Comparison of ENCODE assay signal across 14 mouse cellular contexts in genomic region chr5:121925751-121926542, GRCm38 (mm10).
A peak's percentile ranks its signal among the peaks of the same experiment; 100 is the strongest.
DNase-seq lines count a peak whose midpoint lies in the region; ATAC-seq and TF ChIP-seq lines count a peak whose summit lies in the region.
"Had no signal": no experiment of that assay in that cellular context is flagged by ENCODE, and none has a peak within 500 bp of the region (broad histone marks: within the 10 kb centered on the region; RNA-seq: fewer than 3 reads in every experiment).

No protein-coding gene starts in this region.

- H3K9me3 ChIP-seq in forebrain, embryonic 11.5 days (ENCODE audit: control insufficient read depth, low read length): no peaks in the 10 kb centered on the region
- no peaks in the 10 kb centered on the region for H3K9me3 ChIP-seq in hindbrain, embryonic 15.5 days
- H3K9me3 ChIP-seq in neural tube, embryonic 12.5 days: no peaks in the 10 kb centered on the region
- H3K9me3 ChIP-seq in heart, embryonic 10.5 days: no peaks in the 10 kb centered on the region
- no peaks in the 10 kb centered on the region for H3K9me3 ChIP-seq in kidney, embryonic 16.5 days (ENCODE audit: low read length)

- intact Hi-C loops in left cerebral cortex, adult 2 months (cut with DNase I): loop anchor here (2.0 kb wide), 1 partner anchor 31 kb away; no protein-coding TSS in a partner anchor
- intact Hi-C loops in left cerebral cortex, postnatal 10 days (cut with DNase I): no loop called here

- ATAC-seq in forebrain, embryonic 11.5 days (replicated peaks; ENCODE audit: low FRiP score): peak; percentile 21; the same call in 1 of the 2 replicates
- ATAC-seq in hindbrain, embryonic 15.5 days (ENCODE audit: low FRiP score, low read depth): no peak
- ATAC-seq in neural tube, embryonic 12.5 days (ENCODE audit: low FRiP score, low read depth): peak; percentile 26; the same call in 1 of the 2 replicates
- no peak for ATAC-seq in kidney, embryonic 16.5 days (ENCODE audit: low FRiP score, low TSS enrichment)

- H3K4me1 ChIP-seq in forebrain, embryonic 11.5 days (replicated peaks; ENCODE audit: control insufficient read depth, insufficient read depth, low read length): peaks cover 31% of the 10 kb centered on the region
- H3K4me1 ChIP-seq in hindbrain, embryonic 15.5 days (replicated peaks): peaks cover 57% of the 10 kb centered on the region
- H3K4me1 ChIP-seq in neural tube, embryonic 12.5 days: peaks cover 71% of the 10 kb centered on the region
- H3K4me1 ChIP-seq in heart, embryonic 10.5 days: peaks cover 27% of the 10 kb centered on the region
- H3K4me1 ChIP-seq in kidney, embryonic 16.5 days (ENCODE audit: insufficient read depth, low read length): no peaks in the 10 kb centered on the region; the same call in 1 of the 2 replicates

- H3K4me2 ChIP-seq in forebrain, embryonic 11.5 days (ENCODE audit: low read depth, low read length, severe bottlenecking): peak overlapping the region; percentile 52
- H3K4me2 ChIP-seq in hindbrain, embryonic 15.5 days: peak overlapping the region; percentile 47
- peak overlapping the region; percentile 51 for H3K4me2 ChIP-seq in neural tube, embryonic 12.5 days (replicated peaks)
- H3K4me2 ChIP-seq in kidney, embryonic 16.5 days (replicated peaks; ENCODE audit: low read depth, low read length): no peak overlapping the region

- H3K36me3 ChIP-seq in forebrain, embryonic 11.5 days (ENCODE audit: control insufficient read depth, insufficient read depth, low read length): no peaks in the 10 kb centered on the region
- no peaks in the 10 kb centered on the region for H3K36me3 ChIP-seq in hindbrain, embryonic 15.5 days
- H3K36me3 ChIP-seq in neural tube, embryonic 12.5 days: no peaks in the 10 kb centered on the region
- no peaks in the 10 kb centered on the region for H3K36me3 ChIP-seq in heart, embryonic 10.5 days
- no peaks in the 10 kb centered on the region for H3K36me3 ChIP-seq in kidney, embryonic 16.5 days (ENCODE audit: insufficient read depth, low read length)

- no peak for DNase-seq in left cerebral cortex, adult 2 months (ENCODE audit: extremely low spot score in 1 of 2, low spot score in 2 of 2)
- no peak for DNase-seq in left cerebral cortex, postnatal 10 days (ENCODE audit: extremely low spot score in 1 of 2, low spot score in 2 of 2)
- no peak for DNase-seq in forebrain, embryonic 11.5 days (ENCODE audit: low spot score)
- DNase-seq in testis, postnatal 10 days (ENCODE audit: low spot score): no peak
- no peak for DNase-seq in heart, embryonic 10.5 days (ENCODE audit: low spot score)
- DNase-seq: B cell, adult 2 months; kidney, adult 2 months; layer of hippocampus, adult 9-11 months; left cerebral cortex, postnatal 4 days; thymus, adult 2 months had no signal

- 19% methylated on average over 28 of the region's 28 CpGs for WGBS in forebrain, embryonic 11.5 days
- 14% methylated on average over 28 of the region's 28 CpGs for WGBS in hindbrain, embryonic 15.5 days
- WGBS in neural tube, embryonic 12.5 days: 18% methylated on average over 28 of the region's 28 CpGs
- 44% methylated on average over 28 of the region's 28 CpGs for WGBS in heart, embryonic 10.5 days
- WGBS in kidney, embryonic 16.5 days: 36% methylated on average over 28 of the region's 28 CpGs

- peaks cover 5% of the 10 kb centered on the region; the same call in 1 of the 2 replicates for H3K27me3 ChIP-seq in forebrain, embryonic 11.5 days (ENCODE audit: control insufficient read depth, insufficient read depth, low read length)
- H3K27me3 ChIP-seq in hindbrain, embryonic 15.5 days: no peaks in the 10 kb centered on the region
- peaks cover 21% of the 10 kb centered on the region for H3K27me3 ChIP-seq in neural tube, embryonic 12.5 days (replicated peaks)
- peaks cover 61% of the 10 kb centered on the region for H3K27me3 ChIP-seq in heart, embryonic 10.5 days (ENCODE audit: insufficient read depth, poor library complexity, severe bottlenecking)
- peaks cover 16% of the 10 kb centered on the region for H3K27me3 ChIP-seq in kidney, embryonic 16.5 days (ENCODE audit: insufficient read depth, low read length)

- no peak overlapping the region; the same call in 1 of the 2 replicates for H3K4me3 ChIP-seq in left cerebral cortex, adult 2 months
- peak overlapping the region; percentile 8; the same call in 1 of the 2 replicates for H3K4me3 ChIP-seq in forebrain, embryonic 11.5 days (ENCODE audit: low read depth, low read length)
- H3K4me3 ChIP-seq in hindbrain, embryonic 15.5 days: 0 out of 2 replicates have a peak overlapping the region, but pooled peaks have one; percentile 6
- no peak overlapping the region for H3K4me3 ChIP-seq in neural tube, embryonic 12.5 days
- H3K4me3 ChIP-seq in heart, embryonic 10.5 days: no peak overlapping the region
- no peak overlapping the region for H3K4me3 ChIP-seq in kidney, embryonic 16.5 days (ENCODE audit: low read length)

- no peak for TF ChIP-seq CTCF in left cerebral cortex, adult 2 months (IDR thresholded peaks at IDR 0.05)

- no peak overlapping the region for H3K9ac ChIP-seq in forebrain, embryonic 11.5 days (ENCODE audit: low read length)
- no peak overlapping the region for H3K9ac ChIP-seq in hindbrain, embryonic 15.5 days
- no peak overlapping the region for H3K9ac ChIP-seq in neural tube, embryonic 12.5 days
- H3K9ac ChIP-seq in kidney, embryonic 16.5 days (replicated peaks; ENCODE audit: low read length): no peak overlapping the region
- H3K9ac ChIP-seq: liver, embryonic 14.5 days had no signal

- peak overlapping the region; percentile 83 for H3K27ac ChIP-seq in left cerebral cortex, adult 2 months
- no peak overlapping the region for H3K27ac ChIP-seq in forebrain, embryonic 11.5 days (ENCODE audit: low read depth, low read length)
- H3K27ac ChIP-seq in hindbrain, embryonic 15.5 days (replicated peaks): peak overlapping the region; percentile 62
- H3K27ac ChIP-seq in neural tube, embryonic 12.5 days: no peak overlapping the region; the same call in 1 of the 2 replicates
- no peak overlapping the region for H3K27ac ChIP-seq in heart, embryonic 10.5 days
- H3K27ac ChIP-seq in kidney, embryonic 16.5 days (ENCODE audit: low read length): no peak overlapping the region
- H3K27ac ChIP-seq: liver, embryonic 14.5 days had no signal

Comparison
In these comparisons a context has a peak if more than half of its experiments do, and no peak if none do; other contexts are left out.
1. H3K27ac ChIP-seq: peak in left cerebral cortex, adult 2 months (single experiment) and hindbrain, embryonic 15.5 days (single experiment); none in forebrain, embryonic 11.5 days (single experiment), neural tube, embryonic 12.5 days (single experiment), heart, embryonic 10.5 days (single experiment) and kidney, embryonic 16.5 days (single experiment).
2. H3K4me3 ChIP-seq: peak in forebrain, embryonic 11.5 days (single experiment) and hindbrain, embryonic 15.5 days (single experiment); none in left cerebral cortex, adult 2 months (single experiment), neural tube, embryonic 12.5 days (single experiment), heart, embryonic 10.5 days (single experiment) and kidney, embryonic 16.5 days (single experiment).
3. ATAC-seq: peak in forebrain, embryonic 11.5 days (single experiment) and neural tube, embryonic 12.5 days (single experiment); none in hindbrain, embryonic 15.5 days (single experiment) and kidney, embryonic 16.5 days (single experiment).